Mouse (Mus musculus) liver, postnatal 0 days (tissue): ENCODE measurements around the gene Espn. TPM values are rescaled to one million over a fixed set of nuclear protein-coding genes. Genes with fewer than 3 reads are reported as not detected.

Experiments used
- ATAC-seq: fragments of 200-750 bp; cut with Nextera tagmentation; 2 replicates; pipeline ENCODE4 v1.8.0; 2017; ENCODE audit warnings: mild to moderate bottlenecking, moderate library complexity
- DNase-seq: peaks from one replicate; pipeline ENCODE4 v3.0.0-alpha.2; 2016
- H3K27ac ChIP-seq: fragments of 300-500 bp; sonication (generic); 2 replicates; pipeline ENCODE4 v1.5.1; 2014; ENCODE audit warnings: antibody characterized with exemption, moderate library complexity, mild to moderate bottlenecking, low read depth
- H3K27me3 ChIP-seq: fragments of 300-500 bp; sonication (generic); 2 replicates; pipeline ENCODE4 v1.6.1; 2014; ENCODE audit warnings: low read length, control low read depth, mixed read lengths; ENCODE audit not compliant: insufficient read depth
- H3K36me3 ChIP-seq: fragments of 300-500 bp; sonication (generic); replicated peaks from 2 replicates; pipeline ENCODE4 v1.6.1; 2014; ENCODE audit warnings: mild to moderate bottlenecking, control low read depth, low read length, moderate library complexity, mixed read lengths; ENCODE audit not compliant: insufficient read depth
- H3K4me1 ChIP-seq: fragments of 300-500 bp; sonication (generic); 2 replicates; pipeline ENCODE4 v1.6.1; 2014; ENCODE audit warnings: antibody characterized with exemption, mild to moderate bottlenecking, control low read depth; ENCODE audit not compliant: insufficient read depth
- H3K4me2 ChIP-seq: fragments of 300-500 bp; sonication (generic); 2 replicates; pipeline ENCODE4 v1.6.1; 2014; ENCODE audit warnings: low read depth, mild to moderate bottlenecking, low read length, moderate library complexity, mixed read lengths
- H3K4me3 ChIP-seq: fragments of 300-500 bp; sonication (generic); 2 replicates; pipeline ENCODE4 v1.5.1; 2014; ENCODE audit warnings: low read depth, low read length
- H3K9ac ChIP-seq: fragments of 300-500 bp; sonication (generic); replicated peaks from 2 replicates; pipeline ENCODE4 v1.6.1; 2014; ENCODE audit warnings: mild to moderate bottlenecking, moderate library complexity
- H3K9me3 ChIP-seq: fragments of 300-500 bp; sonication (generic); 2 replicates; pipeline ENCODE4 v1.6.1; 2016; ENCODE audit warnings: mild to moderate bottlenecking, control low read depth, low read length, mixed read lengths
- CTCF ChIP-seq: sonication (generic); IDR thresholded peaks from 2 replicates; pipeline ENCODE4 v1.5.1; 2016; ENCODE audit warnings: antibody characterized with exemption, low read depth
- EP300 ChIP-seq: IDR thresholded peaks from 2 replicates; pipeline ENCODE4 v1.6.1; 2016; ENCODE audit warnings: antibody characterized with exemption, low read depth, mild to moderate bottlenecking
- WGBS: fragments of 180-500 bp; shearing (Covaris S2); extraction: QIAGEN DNeasy Blood & Tissue Kit; methylation state at CpG from one replicate; pipeline ENCODE4 v1.1.7; 2014; ENCODE audit not compliant: insufficient replicate concordance; 5-methylcytosine and 5-hydroxymethylcytosine counted together
- polyA plus RNA-seq: library from polyadenylated mRNA; unstranded; fragments of >200 nt; fragmentation: Nextera tagmentation; extraction: Ambion mirVana; gene quantifications from 2 replicates; pipeline ENCODE4 v1.2.1, GENCODE M21; 2015

Espn gene
- 1.8 and 2.2 TPM in 2 replicates for polyA plus RNA-seq

DNA sequence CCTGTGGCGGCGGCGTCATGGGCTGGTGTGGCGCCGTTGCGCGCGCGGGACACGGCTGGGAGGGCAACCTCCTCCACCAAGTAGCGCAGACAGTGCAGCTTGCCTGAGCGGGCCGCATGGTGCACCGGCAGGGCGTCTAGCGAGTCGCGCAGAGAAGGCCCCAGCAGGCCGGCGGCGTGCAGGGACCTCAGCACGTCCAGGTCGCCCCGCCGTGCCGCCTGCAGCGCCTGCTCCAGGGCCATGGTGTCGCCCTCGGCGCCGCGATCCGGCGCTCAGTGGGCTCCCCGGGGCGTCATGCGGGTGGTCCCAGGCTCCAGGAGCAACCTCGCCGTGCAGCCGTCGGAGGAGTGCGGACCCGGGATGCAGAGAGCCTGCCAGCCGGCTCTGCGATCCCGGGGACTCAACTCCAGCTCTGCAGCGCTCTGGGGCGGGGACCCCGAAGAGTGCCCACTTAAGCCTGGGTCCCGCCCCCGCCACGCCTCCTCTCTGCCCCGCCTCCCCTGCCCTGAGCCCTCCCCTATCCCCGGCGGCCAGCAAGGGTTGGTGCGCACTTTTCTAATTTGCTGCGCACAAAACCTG, at the start of gene Espn:
TSS of gene Espn (minus strand) at position 406 of the 579 bp plus-strand sequence.
- no peaks in the 10 kb centered on the region for H3K9me3 ChIP-seq
- peak within 1 kb of the TSS; percentile 37 for H3K4me3 ChIP-seq
- no peak within 1 kb of the TSS for H3K9ac ChIP-seq
- peak within 1 kb of the TSS; percentile 70 for H3K4me2 ChIP-seq
- TF ChIP-seq EP300 = no peak
- TF ChIP-seq CTCF = no peak
- no peak within 1 kb of the TSS for H3K27ac ChIP-seq
- 1% methylated on average over 48 of the region's 57 CpGs for WGBS
- H3K36me3 ChIP-seq = no peaks in the 10 kb centered on the region
- H3K27me3 ChIP-seq = peaks cover 30% of the 10 kb centered on the region
- peak; percentile 58 for ATAC-seq
- DNase-seq = peak; percentile 65
- peaks cover 8% of the 10 kb centered on the region; the same call in 1 of the 2 replicates for H3K4me1 ChIP-seq

DNA sequence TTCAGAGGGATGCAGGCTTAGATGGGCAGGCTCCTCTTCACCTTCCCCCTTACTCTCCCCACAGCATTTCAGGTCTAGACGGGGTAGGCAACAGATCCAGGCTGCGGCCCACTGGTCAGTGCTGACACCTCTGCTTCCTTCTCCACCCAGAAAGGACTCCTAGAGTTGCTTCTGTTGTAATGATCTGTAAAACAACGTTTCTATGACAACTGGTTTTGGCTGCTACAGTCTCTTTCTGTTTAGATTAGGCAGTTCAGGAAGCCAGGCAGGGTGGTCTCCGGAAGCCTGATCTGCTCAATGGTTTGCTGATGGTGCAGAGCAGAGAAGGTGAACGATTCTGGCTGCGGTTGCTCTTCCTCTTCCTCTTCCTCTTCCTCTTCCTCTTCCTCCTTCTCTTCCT, 49.3 kb upstream of the Espn start:
- H3K4me1 ChIP-seq = peaks cover 25% of the 10 kb centered on the region
- no peak overlapping the region for H3K27ac ChIP-seq
- no peak overlapping the region for H3K4me3 ChIP-seq
- no peaks in the 10 kb centered on the region for H3K27me3 ChIP-seq
- no peak overlapping the region for H3K9ac ChIP-seq
- 0 out of 2 replicates have a peak, but pooled peaks have one; percentile 19 for ATAC-seq
- no peak overlapping the region for H3K4me2 ChIP-seq
- no peak for TF ChIP-seq CTCF
- TF ChIP-seq EP300 = no peak
- DNase-seq = no peak
- no peaks in the 10 kb centered on the region for H3K36me3 ChIP-seq
- no peaks in the 10 kb centered on the region for H3K9me3 ChIP-seq
- 18% methylated on average over 6 of the region's 6 CpGs for WGBS

DNA sequence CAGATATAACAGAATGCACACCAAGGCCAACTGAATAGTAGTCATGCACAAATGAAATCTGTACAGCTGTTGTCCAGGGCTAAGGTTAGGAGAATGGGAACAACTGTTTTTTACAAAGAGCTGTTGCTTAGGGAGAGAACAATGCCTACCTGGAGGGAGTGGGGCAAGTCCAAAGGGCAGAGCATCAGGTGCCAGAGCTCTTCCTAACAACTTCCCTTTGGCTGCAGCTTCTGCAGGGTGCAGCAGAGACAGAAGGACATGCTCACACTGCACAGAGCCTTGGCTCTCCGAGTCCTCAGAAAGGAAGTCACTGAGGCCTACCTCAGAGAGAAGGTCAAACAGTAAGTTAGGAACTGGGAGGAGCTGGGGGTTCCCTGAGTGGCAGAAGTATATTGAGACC, 47.4 kb upstream of the Espn start:
- no peaks in the 10 kb centered on the region for H3K36me3 ChIP-seq
- no peak for TF ChIP-seq CTCF
- TF ChIP-seq EP300 = no peak
- H3K4me2 ChIP-seq = no peak overlapping the region
- ATAC-seq = no peak
- no peak overlapping the region for H3K4me3 ChIP-seq
- H3K27ac ChIP-seq = no peak overlapping the region
- WGBS = 20% methylated on average over 1 of the region's 1 CpGs
- no peak for DNase-seq
- H3K27me3 ChIP-seq = no peaks in the 10 kb centered on the region
- H3K4me1 ChIP-seq = peaks cover 22% of the 10 kb centered on the region
- H3K9me3 ChIP-seq = no peaks in the 10 kb centered on the region
- no peak overlapping the region for H3K9ac ChIP-seq

DNA sequence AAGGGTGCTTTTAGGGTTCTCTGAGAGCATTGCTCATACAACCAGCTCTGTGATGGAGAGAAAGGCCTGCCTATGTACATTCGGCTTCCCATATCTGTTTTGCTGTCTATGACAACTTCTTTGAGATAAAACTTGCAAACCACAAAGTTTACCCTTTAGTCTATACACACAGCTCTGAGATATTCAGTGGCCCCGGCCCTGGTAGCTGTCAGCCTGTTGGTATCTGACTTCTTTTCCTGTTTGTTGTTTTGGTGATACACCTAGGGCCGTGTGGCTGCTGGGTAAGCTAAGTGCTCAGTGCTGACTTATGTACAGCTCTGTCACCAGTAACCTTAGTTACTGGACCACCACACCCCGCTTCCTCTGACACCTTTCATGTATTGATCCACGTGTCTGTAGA, 45.4 kb upstream of the Espn start:
- ATAC-seq = no peak
- Histone ChIP-seq H3K4me1 (peaks cover 17% of the 10 kb centered on the region), H3K27ac (no peak overlapping the region), H3K9me3 (no peaks in the 10 kb centered on the region), H3K9ac (no peak overlapping the region), H3K4me2 (no peak overlapping the region), H3K27me3 (no peaks in the 10 kb centered on the region), H3K4me3 (no peak overlapping the region), H3K36me3 (no peaks in the 10 kb centered on the region)
- no peak for DNase-seq
- WGBS = 32% methylated on average over 5 of the region's 5 CpGs
- TF ChIP-seq EP300 (no peak), CTCF (no peak)

DNA sequence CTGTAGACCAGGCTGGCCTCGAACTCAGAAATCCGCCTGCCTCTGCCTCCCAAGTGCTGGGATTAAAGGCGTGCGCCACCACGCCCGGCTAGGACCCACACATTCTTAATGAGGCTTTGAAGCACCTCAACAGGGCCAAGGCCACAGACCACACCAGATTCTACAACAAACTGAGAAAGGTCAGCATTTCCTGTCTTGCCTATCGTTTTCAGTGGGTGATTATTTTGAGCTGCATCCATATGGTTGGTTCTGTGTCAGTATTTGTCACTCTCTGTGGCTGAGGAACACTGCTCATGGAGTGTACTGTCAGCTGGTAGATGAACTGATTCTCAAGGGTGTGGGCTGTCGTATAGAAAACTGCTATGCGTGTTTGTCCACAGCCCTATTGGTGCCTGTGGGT, 44.1 kb upstream of the Espn start:
- Histone ChIP-seq H3K4me2 (no peak overlapping the region), H3K9me3 (no peaks in the 10 kb centered on the region), H3K4me3 (no peak overlapping the region), H3K4me1 (peaks cover 12% of the 10 kb centered on the region), H3K9ac (no peak overlapping the region), H3K36me3 (no peaks in the 10 kb centered on the region), H3K27ac (no peak overlapping the region), H3K27me3 (no peaks in the 10 kb centered on the region)
- TF ChIP-seq EP300 = no peak
- no peak for TF ChIP-seq CTCF
- WGBS = 71% methylated on average over 9 of the region's 9 CpGs
- DNase-seq = no peak
- no peak for ATAC-seq

DNA sequence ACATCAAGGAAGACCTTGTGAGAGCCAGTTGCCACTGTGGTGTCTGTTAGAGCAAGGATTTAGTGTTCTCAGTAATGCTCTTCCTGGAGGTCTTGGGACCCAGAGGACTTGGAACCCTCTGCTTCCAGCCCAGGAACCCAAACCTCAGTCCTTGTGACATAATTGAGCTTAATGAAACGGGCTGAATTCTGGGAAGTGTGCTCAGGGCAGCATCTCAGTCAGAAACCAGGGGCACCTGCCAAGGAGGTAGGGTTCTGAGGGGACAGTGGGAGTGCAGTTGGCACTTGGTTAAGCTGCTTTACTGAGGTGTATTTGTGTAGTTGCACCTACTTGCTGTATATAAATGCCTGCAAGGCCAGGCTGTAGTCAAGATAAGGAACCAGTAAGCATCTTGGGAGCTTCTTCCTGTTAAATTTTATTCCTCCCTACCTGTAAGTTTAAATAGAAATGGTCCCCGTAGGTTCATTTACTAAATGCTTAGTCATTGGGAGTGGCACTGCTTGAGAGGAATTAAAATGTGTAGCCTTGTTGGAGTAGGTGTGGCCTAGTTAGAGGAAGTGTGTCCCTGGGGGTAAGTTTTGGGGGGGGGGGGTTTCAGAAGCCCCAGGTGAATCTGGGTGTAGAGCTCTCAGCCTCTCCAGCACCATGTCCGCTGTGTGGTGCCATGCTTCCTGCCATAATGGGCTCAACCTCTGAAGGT, 42.5 kb upstream of the Espn start:
- no peak for ATAC-seq

More for the DNA sequence above, 42.5 kb upstream of the Espn start:
- H3K4me2 ChIP-seq = no peak overlapping the region
- no peak for DNase-seq
- no peaks in the 10 kb centered on the region for H3K9me3 ChIP-seq
- TF ChIP-seq CTCF = no peak
- TF ChIP-seq EP300 = no peak
- H3K4me3 ChIP-seq = no peak overlapping the region
- no peaks in the 10 kb centered on the region for H3K36me3 ChIP-seq
- H3K27ac ChIP-seq = no peak overlapping the region
- H3K9ac ChIP-seq = no peak overlapping the region
- no peaks in the 10 kb centered on the region for H3K27me3 ChIP-seq
- WGBS = 68% methylated on average over 3 of the region's 3 CpGs
- peaks cover 3% of the 10 kb centered on the region; the same call in 1 of the 2 replicates for H3K4me1 ChIP-seq
